Mouse (Mus musculus) heart, adult 2 months (tissue): Measurements from ENCODE around the gene Fam129a. TPM values are rescaled to one million over a fixed set of nuclear protein-coding genes. Genes with fewer than 3 reads are reported as not detected.

Source experiments
- DNase-seq, 2 experiments: peaks; one replicate each; pipeline ENCODE4 v3.0.0; 2021
- H3K27ac ChIP-seq: fragments of 200-600 bp; 2 replicates; pipeline ENCODE4 v1.8.1; 2022
- H3K27me3 ChIP-seq: fragments of 200-500 bp; 2 replicates; pipeline ENCODE4 v1.6.1; 2012; ENCODE audit warnings: mild to moderate bottlenecking, low read length, inconsistent platforms, mixed read lengths; ENCODE audit not compliant: control insufficient read depth, insufficient read depth
- H3K36me3 ChIP-seq: fragments of 200-500 bp; 2 replicates; pipeline ENCODE4 v1.6.1; 2012; ENCODE audit warnings: low read length, inconsistent platforms; ENCODE audit not compliant: control insufficient read depth, insufficient read depth
- H3K4me1 ChIP-seq: fragments of 200-500 bp; 2 replicates; pipeline ENCODE4 v1.6.1; 2011; ENCODE audit warnings: low read length; ENCODE audit not compliant: control insufficient read depth, insufficient read depth
- H3K4me3 ChIP-seq: fragments of 200-600 bp; 2 replicates; pipeline ENCODE4 v1.8.1; 2022
- H3K79me2 ChIP-seq: fragments of 200-500 bp; replicated peaks from 2 replicates; pipeline ENCODE4 v1.6.1; 2012; ENCODE audit warnings: mild to moderate bottlenecking, inconsistent platforms, low read length, moderate library complexity, mixed read lengths; ENCODE audit not compliant: control insufficient read depth, insufficient read depth
- H3K9ac ChIP-seq: fragments of 200-500 bp; 2 replicates; pipeline ENCODE4 v1.6.1; 2012; ENCODE audit warnings: low read depth, mild to moderate bottlenecking, control low read depth, inconsistent platforms, low read length, mixed read lengths
- CTCF ChIP-seq: fragments of 200-600 bp; IDR thresholded peaks from 2 replicates; pipeline ENCODE4 v1.8.1; 2022; ENCODE audit warnings: antibody characterized with exemption, mild to moderate bottlenecking, moderate library complexity
- EP300 ChIP-seq: fragments of 200-500 bp; IDR thresholded peaks from 2 replicates; pipeline ENCODE4 v1.6.1; 2011; ENCODE audit warnings: low read depth, low read length, control low read depth; ENCODE audit not compliant: insufficient read depth
- POLR2A ChIP-seq: fragments of 200-500 bp; IDR thresholded peaks from 2 replicates; pipeline ENCODE4 v1.6.1; 2011; ENCODE audit warnings: mild to moderate bottlenecking, low read depth, low read length, control low read depth; ENCODE audit not compliant: insufficient read depth
- WGBS: fragments of 180-500 bp; shearing (Covaris S2); methylation state at CpG from one replicate; pipeline ENCODE4 v1.1.7; 2018; 5-methylcytosine and 5-hydroxymethylcytosine counted together
- intact Hi-C: fragments of 180-260 bp; cut with DNase I; formaldehyde crosslinking; loops from one replicate; pipeline ENCODE4 v1.15.1; 2025
- polyA plus RNA-seq: library from polyadenylated mRNA; depleted of rRNA; stranded (reverse); fragments of >200 nt; gene quantifications from 2 replicates; pipeline ENCODE4 v1.2.3, GENCODE M21; 2012
- total RNA-seq, 2 experiments: library from RNA; stranded (reverse); gene quantifications; 2 replicates each; pipeline ENCODE4 v1.2.3; 2021

The Fam129a gene
- total and polyA plus RNA-seq, 3 experiments = 6.2 to 14.9 (median 13.3) TPM

DNA sequence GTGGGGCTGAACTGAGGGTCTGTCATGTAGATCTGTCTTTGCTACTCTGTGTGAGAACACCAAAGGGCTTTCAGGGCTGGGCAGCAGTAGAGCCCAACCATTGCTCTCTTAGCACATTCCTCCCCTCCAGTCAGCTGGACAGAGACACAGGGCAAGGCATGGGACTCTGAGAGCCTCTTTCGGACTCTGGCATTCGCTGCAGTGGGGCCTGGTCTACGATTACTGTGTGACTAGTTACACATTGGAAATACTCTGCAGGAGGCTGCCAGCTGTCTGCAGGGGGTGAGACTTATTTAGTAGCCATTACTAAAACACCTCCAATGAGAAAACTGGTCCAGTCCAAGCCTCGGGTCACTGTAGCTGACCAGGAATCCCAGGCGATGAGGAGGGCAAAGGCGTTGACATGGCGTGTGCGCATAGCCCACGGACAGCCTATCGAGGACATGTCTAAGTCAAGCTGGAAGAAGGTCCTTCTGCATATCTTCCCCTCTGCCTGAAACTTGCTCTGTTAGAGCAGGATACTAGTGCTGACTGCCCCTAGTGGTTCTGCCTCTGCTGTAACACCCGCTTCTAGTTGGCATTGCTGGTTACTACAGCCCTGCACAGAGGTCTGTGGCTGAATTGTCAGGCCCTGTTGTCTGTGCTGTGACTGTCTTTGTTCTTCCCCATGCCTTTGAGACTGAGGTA, 145.2 kb downstream of the Fam129a start:
- TF ChIP-seq CTCF = no peak
- TF ChIP-seq POLR2A = no peak
- TF ChIP-seq EP300 = no peak
- intact Hi-C loops = no loop called here
- Histone ChIP-seq H3K36me3 (no peaks in the 10 kb centered on the region), H3K4me3 (no peak overlapping the region), H3K79me2 (no peaks in the 10 kb centered on the region), H3K27me3 (no peaks in the 10 kb centered on the region), H3K27ac (no peak overlapping the region), H3K9ac (no peak overlapping the region), H3K4me1 (peaks cover 3% of the 10 kb centered on the region; the same call in 1 of the 2 replicates)
- DNase-seq = no peak
- 80% methylated on average over 11 of the region's 11 CpGs for WGBS

DNA sequence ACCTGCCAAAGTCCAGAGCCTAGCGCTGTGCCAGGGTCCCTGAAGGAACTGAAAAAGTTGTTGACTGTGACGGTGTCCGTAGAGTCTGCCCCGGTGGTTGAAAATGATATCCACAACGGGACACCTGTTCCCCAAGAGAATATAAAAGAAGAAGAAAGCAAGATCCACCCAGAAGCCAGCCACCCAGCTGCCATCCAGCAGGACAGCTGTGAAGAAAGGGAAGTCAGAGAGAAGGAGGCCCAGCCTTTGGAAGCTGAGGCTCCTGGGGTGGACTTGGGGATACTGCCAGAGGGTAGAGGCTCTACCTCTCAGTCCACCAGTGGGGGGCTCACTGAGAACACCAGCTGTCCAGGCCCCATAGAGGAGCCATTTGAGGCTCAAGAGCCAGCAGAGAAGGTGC, 146.6 kb downstream of the Fam129a start:
- TF ChIP-seq POLR2A = no peak
- Histone ChIP-seq H3K4me3 (no peak overlapping the region), H3K27ac (no peak overlapping the region), H3K79me2 (no peaks in the 10 kb centered on the region), H3K4me1 (peaks cover 2% of the 10 kb centered on the region; the same call in 1 of the 2 replicates), H3K27me3 (no peaks in the 10 kb centered on the region), H3K36me3 (no peaks in the 10 kb centered on the region), H3K9ac (no peak overlapping the region)
- intact Hi-C loops = no loop called here
- 94% methylated on average over 5 of the region's 5 CpGs for WGBS
- DNase-seq = no peak

DNA sequence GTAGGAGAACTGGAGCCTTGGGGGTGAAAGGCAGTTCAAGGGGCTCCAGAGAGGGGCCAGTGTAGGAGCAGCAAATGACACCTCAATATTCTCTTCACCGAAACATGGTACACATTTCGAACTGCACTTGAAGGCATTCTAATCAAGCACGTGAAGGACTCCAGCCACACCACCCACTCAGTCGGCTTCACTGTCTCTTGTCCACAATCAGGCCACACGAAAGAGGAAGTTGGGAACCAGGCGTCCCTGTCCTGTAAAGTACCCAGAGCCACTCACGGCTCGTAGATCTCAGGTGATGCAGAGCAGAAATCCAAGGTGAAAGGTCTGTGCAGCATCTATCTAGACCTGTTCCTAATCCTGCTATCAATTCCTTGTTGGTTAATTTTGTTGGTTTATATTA, 147.6 kb downstream of the Fam129a start:
- H3K79me2 ChIP-seq = no peaks in the 10 kb centered on the region
- 81% methylated on average over 8 of the region's 8 CpGs for WGBS
- TF ChIP-seq POLR2A (no peak), EP300 (no peak), CTCF (no peak)
- no peak overlapping the region for H3K4me3 ChIP-seq
- no peak overlapping the region for H3K9ac ChIP-seq
- peaks cover 2% of the 10 kb centered on the region; the same call in 1 of the 2 replicates for H3K4me1 ChIP-seq
- no peaks in the 10 kb centered on the region for H3K36me3 ChIP-seq
- DNase-seq = no peak
- H3K27ac ChIP-seq = no peak overlapping the region
- no peaks in the 10 kb centered on the region for H3K27me3 ChIP-seq
- intact Hi-C loops = no loop called here

DNA sequence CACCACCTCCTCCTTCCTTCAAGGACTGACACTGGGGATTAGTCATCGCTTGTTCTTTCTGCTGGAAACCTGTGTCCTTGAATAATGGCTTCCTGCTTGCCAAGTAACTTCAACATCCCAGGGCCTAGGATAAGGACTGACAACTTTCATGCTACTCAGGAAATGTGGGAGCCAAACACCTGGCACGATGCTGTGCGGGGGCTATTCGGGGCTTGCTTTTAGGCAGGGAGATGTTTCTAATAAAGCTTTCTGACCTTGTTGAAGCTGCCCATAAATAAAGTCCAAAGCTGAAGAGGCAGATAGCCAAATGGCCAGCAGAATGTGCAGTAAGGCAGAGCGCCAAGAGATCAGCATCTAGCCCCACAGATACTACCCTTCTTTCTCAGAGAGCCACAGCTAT, 148.9 kb downstream of the Fam129a start:
- no peak for TF ChIP-seq EP300
- TF ChIP-seq POLR2A = no peak
- intact Hi-C loops = no loop called here
- no peaks in the 10 kb centered on the region for H3K79me2 ChIP-seq

DNA sequence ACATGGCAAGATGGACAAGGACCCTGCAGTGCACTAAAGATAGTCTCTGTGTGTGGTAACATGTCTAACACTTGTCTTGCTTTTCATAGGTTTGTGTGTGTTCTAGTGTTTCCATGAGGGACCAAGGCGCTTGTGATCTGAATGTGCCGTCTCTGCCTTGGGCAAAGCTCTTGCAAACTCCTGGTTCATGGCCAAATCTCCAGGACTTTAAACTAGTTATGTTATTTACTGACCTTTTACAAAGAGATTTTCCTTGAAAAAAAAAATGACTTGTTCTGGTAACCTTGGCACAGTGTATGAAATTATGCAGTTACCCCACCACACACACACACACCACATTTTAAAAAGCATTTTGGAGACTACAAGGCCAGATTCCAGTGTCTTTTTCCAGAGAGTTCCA, 149.6 kb downstream of the Fam129a start:
- Histone ChIP-seq H3K36me3 (no peaks in the 10 kb centered on the region), H3K4me3 (no peak overlapping the region), H3K9ac (no peak overlapping the region), H3K27me3 (no peaks in the 10 kb centered on the region), H3K27ac (no peak overlapping the region), H3K4me1 (peaks cover 2% of the 10 kb centered on the region; the same call in 1 of the 2 replicates), H3K79me2 (no peaks in the 10 kb centered on the region)
- WGBS = 73% methylated on average over 2 of the region's 2 CpGs
- TF ChIP-seq POLR2A = no peak
- no peak for TF ChIP-seq EP300
- TF ChIP-seq CTCF = no peak
- intact Hi-C loops = no loop called here
- no peak for DNase-seq

More for the DNA sequence above, 148.9 kb downstream of the Fam129a start:
- Histone ChIP-seq H3K27me3 (no peaks in the 10 kb centered on the region), H3K36me3 (no peaks in the 10 kb centered on the region), H3K4me1 (peaks cover 2% of the 10 kb centered on the region; the same call in 1 of the 2 replicates), H3K4me3 (no peak overlapping the region), H3K9ac (no peak overlapping the region), H3K27ac (no peak overlapping the region)
- no peak for DNase-seq
- 55% methylated on average over 5 of the region's 5 CpGs for WGBS

DNA sequence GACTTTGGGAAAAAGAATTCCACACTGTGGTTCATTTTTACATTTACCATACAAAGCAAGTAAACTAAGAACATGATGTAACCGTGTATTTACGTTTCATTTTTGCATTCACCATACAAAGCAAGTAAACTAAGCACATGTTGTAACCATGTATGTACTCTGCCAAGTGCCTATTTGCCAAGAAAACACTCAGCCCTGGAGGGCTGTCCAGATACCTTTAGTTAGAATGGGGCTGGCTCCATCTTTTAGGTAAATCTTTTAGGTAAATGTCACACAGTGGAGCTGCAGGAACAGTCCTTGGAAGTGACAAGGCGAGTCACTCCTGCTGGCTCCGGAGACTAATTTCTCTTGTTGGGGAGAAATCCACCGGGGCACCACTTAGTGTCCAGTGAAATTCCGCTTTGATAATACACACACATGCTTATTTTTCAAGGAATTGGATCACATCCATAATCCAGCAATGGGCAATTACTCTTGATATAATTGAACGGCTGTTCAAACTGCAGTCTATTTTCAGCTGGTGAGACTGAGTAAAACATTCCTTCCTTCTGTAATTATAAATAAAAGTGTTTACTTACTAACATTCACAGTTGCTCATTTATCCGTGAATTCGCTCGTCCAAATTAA, 150.5 kb downstream of the Fam129a start:
- no peak for TF ChIP-seq EP300
- TF ChIP-seq CTCF = no peak
- TF ChIP-seq POLR2A = no peak
- Histone ChIP-seq H3K9ac (no peak overlapping the region), H3K36me3 (no peaks in the 10 kb centered on the region), H3K4me3 (no peak overlapping the region), H3K27ac (no peak overlapping the region), H3K79me2 (no peaks in the 10 kb centered on the region), H3K4me1 (peaks cover 2% of the 10 kb centered on the region; the same call in 1 of the 2 replicates), H3K27me3 (no peaks in the 10 kb centered on the region)
- 69% methylated on average over 10 of the region's 10 CpGs for WGBS
- intact Hi-C loops = no loop called here
- DNase-seq = no peak
